Mouse (Mus musculus) thymus, adult 2 months (tissue): ENCODE results near the gene Olfr918.

Experiments
- CTCF ChIP-seq: fragments of 200-500 bp; IDR thresholded peaks from 2 replicates; pipeline ENCODE4 v1.5.1; 2012; ENCODE audit warnings: mild to moderate bottlenecking, control low read depth, low read length, moderate library complexity, borderline replicate concordance; ENCODE audit not compliant: control insufficient read depth, poor library complexity, insufficient read depth; ENCODE audit errors: extremely low read depth
- POLR2A ChIP-seq: fragments of 200-500 bp; IDR thresholded peaks from 2 replicates; pipeline ENCODE4 v1.6.1; 2012; ENCODE audit warnings: mild to moderate bottlenecking, low read length, control low read depth, moderate library complexity; ENCODE audit not compliant: control insufficient read depth, poor library complexity, insufficient read depth; ENCODE audit errors: extremely low read depth

GRCm38 (mm10) chr9:38718102-38718501 is 43.7 kb upstream of the Olfr918 start, which contains the start of gene Vwa5a:
- TF ChIP-seq POLR2A (no peak), CTCF (no peak)
